Mouse (Mus musculus): ENCODE results near the gene Rbms1. TPM values are rescaled to one million over a fixed set of nuclear protein-coding genes. Genes with fewer than 3 reads are reported as not detected.

Rbms1 gene
- polyA plus RNA-seq, 1 experiment from 2014 or later = 78.6 TPM

GRCm38 (mm10) chr2:60923756-60924544, 39.0 kb downstream of the Rbms1 start:
- no peak overlapping the region for H3K27ac ChIP-seq (ENCODE audit: low read depth, low read length)
- DNase-seq (ENCODE audit: low spot score) = no peak
- no peaks in the 10 kb centered on the region for H3K9me3 ChIP-seq (ENCODE audit: control insufficient read depth, low read length)
- no peaks in the 10 kb centered on the region for H3K4me1 ChIP-seq (replicated peaks; ENCODE audit: control insufficient read depth, insufficient read depth, low read length)
- ATAC-seq (ENCODE audit: low FRiP score) = no peak
- no peak overlapping the region for H3K4me2 ChIP-seq (replicated peaks; ENCODE audit: low read depth, low read length)
- H3K4me3 ChIP-seq (ENCODE audit: low read depth, low read length) = no peak overlapping the region
- H3K9ac ChIP-seq (ENCODE audit: low read depth, low read length) = no peak overlapping the region
- H3K36me3 ChIP-seq (ENCODE audit: control insufficient read depth, insufficient read depth, low read length) = no peaks in the 10 kb centered on the region
- 74% methylated on average over 11 of the region's 11 CpGs for WGBS
- no peaks in the 10 kb centered on the region for H3K27me3 ChIP-seq (ENCODE audit: control insufficient read depth, insufficient read depth, low read length)

- ATAC-seq (ENCODE audit: low FRiP score) (no peak), DNase-seq (ENCODE audit: low spot score) (no peak)
- Histone ChIP-seq H3K27ac (ENCODE audit: low read depth, low read length) (no peak overlapping the region), H3K4me2 (replicated peaks; ENCODE audit: low read depth, low read length) (no peak overlapping the region), H3K27me3 (ENCODE audit: control insufficient read depth, insufficient read depth, low read length) (no peaks in the 10 kb centered on the region), H3K4me1 (replicated peaks; ENCODE audit: control insufficient read depth, insufficient read depth, low read length) (no peaks in the 10 kb centered on the region), H3K9me3 (ENCODE audit: control insufficient read depth, low read length) (no peaks in the 10 kb centered on the region), H3K36me3 (ENCODE audit: control insufficient read depth, insufficient read depth, low read length) (no peaks in the 10 kb centered on the region), H3K9ac (ENCODE audit: low read depth, low read length) (no peak overlapping the region), H3K4me3 (ENCODE audit: low read depth, low read length) (no peak overlapping the region)
- 77% methylated on average over 6 of the region's 6 CpGs for WGBS
Observed at GRCm38 (mm10) chr2:60923111-60923510, 39.9 kb downstream of the Rbms1 start.

- H3K4me1 ChIP-seq (replicated peaks; ENCODE audit: control insufficient read depth, insufficient read depth, low read length) = no peaks in the 10 kb centered on the region
- no peak overlapping the region for H3K4me2 ChIP-seq (replicated peaks; ENCODE audit: low read depth, low read length)
- no peaks in the 10 kb centered on the region for H3K9me3 ChIP-seq (ENCODE audit: control insufficient read depth, low read length)
- H3K4me3 ChIP-seq (ENCODE audit: low read depth, low read length) = no peak overlapping the region
- peak; percentile 12; the same call in 1 of the 2 replicates for ATAC-seq (ENCODE audit: low FRiP score)
- no peak overlapping the region for H3K9ac ChIP-seq (ENCODE audit: low read depth, low read length)
- no peak for DNase-seq (ENCODE audit: low spot score)
- 66% methylated on average over 5 of the region's 5 CpGs for WGBS
- H3K36me3 ChIP-seq (ENCODE audit: control insufficient read depth, insufficient read depth, low read length) = no peaks in the 10 kb centered on the region
- no peaks in the 10 kb centered on the region for H3K27me3 ChIP-seq (ENCODE audit: control insufficient read depth, insufficient read depth, low read length)
- H3K27ac ChIP-seq (ENCODE audit: low read depth, low read length) = no peak overlapping the region
Observed at GRCm38 (mm10) chr2:60922351-60922750, 40.6 kb downstream of the Rbms1 start.

- H3K9ac ChIP-seq (ENCODE audit: low read depth, low read length) = no peak overlapping the region
Observed at GRCm38 (mm10) chr2:60920076-60920475, 42.9 kb downstream of the Rbms1 start.

GRCm38 (mm10) chr2:60918401-60918800, 44.6 kb downstream of the Rbms1 start:
- DNase-seq (ENCODE audit: low spot score) (no peak), ATAC-seq (ENCODE audit: low FRiP score) (no peak)
- H3K36me3 ChIP-seq (ENCODE audit: control insufficient read depth, insufficient read depth, low read length) = no peaks in the 10 kb centered on the region
- 90% methylated on average over 7 of the region's 7 CpGs for WGBS
- H3K27ac ChIP-seq (ENCODE audit: low read depth, low read length) = no peak overlapping the region
- no peaks in the 10 kb centered on the region for H3K9me3 ChIP-seq (ENCODE audit: control insufficient read depth, low read length)
- no peaks in the 10 kb centered on the region for H3K4me1 ChIP-seq (replicated peaks; ENCODE audit: control insufficient read depth, insufficient read depth, low read length)
- no peak overlapping the region for H3K9ac ChIP-seq (ENCODE audit: low read depth, low read length)
- no peak overlapping the region for H3K4me2 ChIP-seq (replicated peaks; ENCODE audit: low read depth, low read length)
- H3K27me3 ChIP-seq (ENCODE audit: control insufficient read depth, insufficient read depth, low read length) = no peaks in the 10 kb centered on the region
- no peak overlapping the region for H3K4me3 ChIP-seq (ENCODE audit: low read depth, low read length)

More at GRCm38 (mm10) chr2:60920076-60920475, 42.9 kb downstream of the Rbms1 start:
- H3K36me3 ChIP-seq (ENCODE audit: control insufficient read depth, insufficient read depth, low read length) = no peaks in the 10 kb centered on the region
- no peak overlapping the region for H3K4me3 ChIP-seq (ENCODE audit: low read depth, low read length)
- DNase-seq (ENCODE audit: low spot score) (no peak), ATAC-seq (ENCODE audit: low FRiP score) (no peak)
- H3K27ac ChIP-seq (ENCODE audit: low read depth, low read length) = no peak overlapping the region
- no peaks in the 10 kb centered on the region for H3K27me3 ChIP-seq (ENCODE audit: control insufficient read depth, insufficient read depth, low read length)
- H3K4me2 ChIP-seq (replicated peaks; ENCODE audit: low read depth, low read length) = no peak overlapping the region
- no peaks in the 10 kb centered on the region for H3K9me3 ChIP-seq (ENCODE audit: control insufficient read depth, low read length)
- H3K4me1 ChIP-seq (replicated peaks; ENCODE audit: control insufficient read depth, insufficient read depth, low read length) = no peaks in the 10 kb centered on the region
- 73% methylated on average over 3 of the region's 3 CpGs for WGBS

GRCm38 (mm10) chr2:60914524-60915280, 48.3 kb downstream of the Rbms1 start:
- H3K4me2 ChIP-seq (replicated peaks; ENCODE audit: low read depth, low read length) = no peak overlapping the region
- H3K27ac ChIP-seq (ENCODE audit: low read depth, low read length) = no peak overlapping the region
- H3K4me1 ChIP-seq (replicated peaks; ENCODE audit: control insufficient read depth, insufficient read depth, low read length) = no peaks in the 10 kb centered on the region
- no peaks in the 10 kb centered on the region for H3K36me3 ChIP-seq (ENCODE audit: control insufficient read depth, insufficient read depth, low read length)
- no peaks in the 10 kb centered on the region for H3K27me3 ChIP-seq (ENCODE audit: control insufficient read depth, insufficient read depth, low read length)
- WGBS = 76% methylated on average over 7 of the region's 7 CpGs
- ATAC-seq (ENCODE audit: low FRiP score) = no peak
- no peak for DNase-seq (ENCODE audit: low spot score)
- H3K4me3 ChIP-seq (ENCODE audit: low read depth, low read length) = no peak overlapping the region
- no peaks in the 10 kb centered on the region for H3K9me3 ChIP-seq (ENCODE audit: control insufficient read depth, low read length)
- no peak overlapping the region for H3K9ac ChIP-seq (ENCODE audit: low read depth, low read length)

GRCm38 (mm10) chr2:60913281-60913680, 49.7 kb downstream of the Rbms1 start:
- Histone ChIP-seq H3K36me3 (ENCODE audit: control insufficient read depth, insufficient read depth, low read length) (no peaks in the 10 kb centered on the region), H3K4me3 (ENCODE audit: low read depth, low read length) (no peak overlapping the region), H3K9ac (ENCODE audit: low read depth, low read length) (no peak overlapping the region), H3K4me1 (replicated peaks; ENCODE audit: control insufficient read depth, insufficient read depth, low read length) (no peaks in the 10 kb centered on the region), H3K4me2 (replicated peaks; ENCODE audit: low read depth, low read length) (no peak overlapping the region), H3K27ac (ENCODE audit: low read depth, low read length) (no peak overlapping the region), H3K9me3 (ENCODE audit: control insufficient read depth, low read length) (no peaks in the 10 kb centered on the region), H3K27me3 (ENCODE audit: control insufficient read depth, insufficient read depth, low read length) (no peaks in the 10 kb centered on the region)
- no peak for ATAC-seq (ENCODE audit: low FRiP score)
- 48% methylated on average over 3 of the region's 3 CpGs for WGBS
- no peak for DNase-seq (ENCODE audit: low spot score)

- DNase-seq (ENCODE audit: low spot score) (no peak), ATAC-seq (ENCODE audit: low FRiP score) (no peak)
- H3K4me3 ChIP-seq (ENCODE audit: low read depth, low read length) = no peak overlapping the region
- H3K4me2 ChIP-seq (replicated peaks; ENCODE audit: low read depth, low read length) = no peak overlapping the region
- no peak overlapping the region for H3K9ac ChIP-seq (ENCODE audit: low read depth, low read length)
- H3K27ac ChIP-seq (ENCODE audit: low read depth, low read length) = no peak overlapping the region
- H3K36me3 ChIP-seq (ENCODE audit: control insufficient read depth, insufficient read depth, low read length) = no peaks in the 10 kb centered on the region
- no peaks in the 10 kb centered on the region for H3K27me3 ChIP-seq (ENCODE audit: control insufficient read depth, insufficient read depth, low read length)
- no peaks in the 10 kb centered on the region for H3K4me1 ChIP-seq (replicated peaks; ENCODE audit: control insufficient read depth, insufficient read depth, low read length)
- H3K9me3 ChIP-seq (ENCODE audit: control insufficient read depth, low read length) = no peaks in the 10 kb centered on the region
- 89% methylated on average over 8 of the region's 8 CpGs for WGBS
Observed at GRCm38 (mm10) chr2:60911716-60912115, 51.3 kb downstream of the Rbms1 start.

GRCm38 (mm10) chr2:60910820-60911219, 52.2 kb downstream of the Rbms1 start:
- H3K36me3 ChIP-seq (ENCODE audit: control insufficient read depth, insufficient read depth, low read length) = no peaks in the 10 kb centered on the region
- no peak overlapping the region for H3K4me3 ChIP-seq (ENCODE audit: low read depth, low read length)
- no peak overlapping the region for H3K9ac ChIP-seq (ENCODE audit: low read depth, low read length)
- no peaks in the 10 kb centered on the region for H3K4me1 ChIP-seq (replicated peaks; ENCODE audit: control insufficient read depth, insufficient read depth, low read length)
- DNase-seq (ENCODE audit: low spot score) (no peak), ATAC-seq (ENCODE audit: low FRiP score) (no peak)
- WGBS = 85% methylated on average over 6 of the region's 6 CpGs
- H3K27me3 ChIP-seq (ENCODE audit: control insufficient read depth, insufficient read depth, low read length) = no peaks in the 10 kb centered on the region
- H3K4me2 ChIP-seq (replicated peaks; ENCODE audit: low read depth, low read length) = no peak overlapping the region
- no peak overlapping the region for H3K27ac ChIP-seq (ENCODE audit: low read depth, low read length)
- no peaks in the 10 kb centered on the region for H3K9me3 ChIP-seq (ENCODE audit: control insufficient read depth, low read length)
